Mouse (Mus musculus) midbrain, embryonic 15.5 days (tissue): ENCODE measurements around the gene Spry1. TPM values are rescaled to one million over a fixed set of nuclear protein-coding genes. Genes with fewer than 3 reads are reported as not detected.

Experiments
- ATAC-seq: fragments of 200-750 bp; cut with Nextera tagmentation; replicated peaks from 2 replicates; pipeline ENCODE4 v1.8.0; 2017; ENCODE audit warnings: moderate TSS enrichment
- H3K27ac ChIP-seq: fragments of 300-500 bp; sonication (generic); 2 replicates; pipeline ENCODE4 v1.5.1; 2015; ENCODE audit warnings: mild to moderate bottlenecking, inconsistent platforms
- H3K27me3 ChIP-seq: fragments of 300-500 bp; sonication (generic); replicated peaks from 2 replicates; pipeline ENCODE4 v1.6.1; 2015; ENCODE audit warnings: inconsistent platforms
- H3K36me3 ChIP-seq: fragments of 300-500 bp; sonication (generic); replicated peaks from 2 replicates; pipeline ENCODE4 v1.6.1; 2015; ENCODE audit warnings: inconsistent platforms
- H3K4me1 ChIP-seq: fragments of 300-500 bp; sonication (generic); 2 replicates; pipeline ENCODE4 v1.6.1; 2015; ENCODE audit warnings: inconsistent platforms
- H3K4me2 ChIP-seq: fragments of 300-500 bp; sonication (generic); 2 replicates; pipeline ENCODE4 v1.6.1; 2015; ENCODE audit warnings: inconsistent platforms, mild to moderate bottlenecking, moderate library complexity
- H3K4me3 ChIP-seq: fragments of 300-500 bp; sonication (generic); 2 replicates; pipeline ENCODE4 v1.5.1; 2015; ENCODE audit warnings: mild to moderate bottlenecking, inconsistent platforms
- H3K9ac ChIP-seq: fragments of 300-500 bp; sonication (generic); 2 replicates; pipeline ENCODE4 v1.6.1; 2015; ENCODE audit warnings: mild to moderate bottlenecking, inconsistent platforms
- H3K9me3 ChIP-seq: fragments of 300-500 bp; sonication (generic); 2 replicates; pipeline ENCODE4 v1.6.1; 2016; ENCODE audit warnings: inconsistent platforms
- WGBS: fragments of 180-500 bp; shearing (Covaris S2); methylation state at CpG from one replicate; pipeline ENCODE4 v1.1.7; 2015; ENCODE audit warnings: mixed read lengths; 5-methylcytosine and 5-hydroxymethylcytosine counted together
- polyA plus RNA-seq: library from polyadenylated mRNA; unstranded; fragments of >200 nt; fragmentation: Nextera tagmentation; extraction: Ambion mirVana; gene quantifications from 2 replicates; pipeline ENCODE4 v1.2.1, GENCODE M21; 2015

Gene Spry1
- polyA plus RNA-seq, 1 experiment from 2014 or later: 7.9 TPM

DNA sequence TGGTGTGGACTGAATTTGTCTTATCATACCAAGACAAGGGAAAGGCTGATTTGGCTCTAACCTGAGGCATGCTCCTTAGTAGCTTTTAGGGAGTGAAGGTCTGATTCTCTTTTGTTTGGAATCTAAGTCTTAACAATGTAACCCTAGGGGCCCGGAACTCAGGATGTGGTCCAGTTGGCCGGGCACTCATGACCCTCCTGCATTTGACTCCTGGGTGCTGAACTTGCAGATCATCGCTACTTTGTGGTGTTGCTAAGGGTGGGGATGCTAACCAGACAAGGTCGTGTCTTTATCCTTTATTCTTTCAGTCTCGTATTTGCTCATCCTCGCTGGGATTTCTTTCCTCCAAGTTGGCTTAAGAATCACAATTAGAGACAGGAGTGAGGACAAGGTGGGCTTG lies 47.0 kb downstream of the Spry1 start:
- Histone ChIP-seq H3K9ac (0 out of 2 replicates have a peak overlapping the region, but pooled peaks have one; percentile 27), H3K4me2 (peak overlapping the region; percentile 50), H3K27ac (no peak overlapping the region), H3K9me3 (no peaks in the 10 kb centered on the region), H3K36me3 (no peaks in the 10 kb centered on the region), H3K27me3 (0 out of 2 replicates have a peak, but pooled peaks cover 6% of the 10 kb centered on the region), H3K4me3 (peak overlapping the region; percentile 26), H3K4me1 (peaks cover 9% of the 10 kb centered on the region; the same call in 1 of the 2 replicates)
- ATAC-seq: no peak
- 17% methylated on average over 6 of the region's 6 CpGs for WGBS

DNA sequence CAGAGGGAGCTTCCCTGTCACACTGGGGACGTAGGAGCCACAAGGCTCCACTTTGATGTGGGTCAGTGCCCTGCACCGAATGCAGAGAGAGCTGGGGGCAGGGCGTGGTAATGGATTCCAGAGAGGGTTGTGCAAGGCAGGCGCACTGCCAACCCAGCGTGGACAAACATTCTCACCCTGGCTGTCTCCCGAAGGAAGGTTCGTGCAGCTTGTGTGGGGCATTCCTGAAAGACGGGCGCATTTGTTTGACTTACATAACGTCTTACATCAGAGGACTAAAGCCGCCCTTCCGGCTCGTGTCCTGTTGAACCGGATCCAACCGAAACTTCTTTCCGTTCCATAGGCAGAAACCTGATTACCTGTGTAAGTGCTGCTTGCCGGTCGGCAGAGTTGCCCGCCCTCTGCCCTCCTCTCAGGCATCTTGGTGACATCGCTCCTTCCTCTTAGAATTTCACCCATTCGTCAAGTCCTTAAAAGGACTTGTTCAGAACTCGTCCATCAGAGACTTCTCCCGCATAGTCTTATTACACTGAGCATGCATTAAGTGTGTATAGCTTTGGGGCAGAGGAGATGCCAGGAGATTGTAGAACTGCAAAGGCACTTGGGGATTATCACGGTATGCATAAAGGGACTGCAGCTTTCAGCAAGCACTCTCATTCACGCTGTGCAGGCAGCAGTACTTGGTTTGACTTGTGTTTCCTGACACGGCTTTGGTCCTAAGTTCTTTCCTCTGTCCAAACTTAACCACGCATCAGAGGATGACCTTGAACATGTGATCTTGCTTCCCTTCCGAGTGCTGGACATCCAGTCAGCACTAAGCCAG lies 47.6 kb downstream of the Spry1 start:
- H3K4me2 ChIP-seq: peak overlapping the region; percentile 50
- ATAC-seq: peak; percentile 64
- WGBS: 31% methylated on average over 28 of the region's 28 CpGs

GRCm38 (mm10) chr3:37692945-37693344 lies 53.2 kb downstream of the Spry1 start:
- Histone ChIP-seq H3K4me3 (no peak overlapping the region), H3K4me2 (no peak overlapping the region), H3K9me3 (no peaks in the 10 kb centered on the region), H3K36me3 (no peaks in the 10 kb centered on the region), H3K27me3 (no peaks in the 10 kb centered on the region), H3K27ac (no peak overlapping the region), H3K9ac (no peak overlapping the region), H3K4me1 (no peaks in the 10 kb centered on the region)
- WGBS: 84% methylated on average over 4 of the region's 4 CpGs
- ATAC-seq: no peak

More for the DNA sequence above, 47.6 kb downstream of the Spry1 start:
- peaks cover 9% of the 10 kb centered on the region; the same call in 1 of the 2 replicates for H3K4me1 ChIP-seq
- H3K36me3 ChIP-seq: no peaks in the 10 kb centered on the region
- H3K27me3 ChIP-seq: 0 out of 2 replicates have a peak, but pooled peaks cover 6% of the 10 kb centered on the region
- no peaks in the 10 kb centered on the region for H3K9me3 ChIP-seq
- H3K4me3 ChIP-seq: peak overlapping the region; percentile 26
- H3K27ac ChIP-seq: no peak overlapping the region
- H3K9ac ChIP-seq: peak overlapping the region; percentile 27; the same call in 1 of the 2 replicates

DNA sequence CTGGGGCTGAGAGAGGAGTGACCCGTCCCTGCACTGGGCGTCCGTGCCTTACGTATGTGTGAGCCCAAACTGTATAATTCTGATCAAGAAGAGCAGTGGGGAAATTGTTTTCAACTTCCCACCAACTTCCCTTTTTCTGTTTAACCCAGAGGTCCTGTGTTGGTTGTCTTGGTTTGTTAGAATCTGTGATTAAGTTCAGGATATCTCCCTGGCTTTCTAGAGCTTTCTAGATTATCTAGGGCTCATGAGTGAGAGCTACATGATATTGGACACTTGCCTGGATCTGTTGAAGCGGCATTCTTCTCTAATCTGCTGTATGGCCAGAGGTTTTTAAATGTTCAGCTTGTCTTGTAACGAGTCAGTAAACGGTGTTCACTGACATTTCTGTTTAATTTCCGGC lies 53.8 kb downstream of the Spry1 start:
- no peak overlapping the region for H3K27ac ChIP-seq
- H3K9me3 ChIP-seq: no peaks in the 10 kb centered on the region
- no peaks in the 10 kb centered on the region for H3K4me1 ChIP-seq
- 92% methylated on average over 8 of the region's 8 CpGs for WGBS
- H3K9ac ChIP-seq: no peak overlapping the region
- no peaks in the 10 kb centered on the region for H3K27me3 ChIP-seq
- H3K4me3 ChIP-seq: no peak overlapping the region
- no peaks in the 10 kb centered on the region for H3K36me3 ChIP-seq
- no peak for ATAC-seq
- no peak overlapping the region for H3K4me2 ChIP-seq

Other genes with a start within 250 kb of the Spry1 start
- gene Spata5, start 220.1 kb upstream of the Spry1 start, polyA plus RNA-seq: 27.4 and 36.2 TPM in 2 replicates
- 8.0 and 9.7 TPM in 2 replicates for gene Nudt6, start 219.7 kb upstream of the Spry1 start, polyA plus RNA-seq
- 12.4 and 15.4 TPM in 2 replicates for gene Gm5148, start 84.5 kb downstream of the Spry1 start, polyA plus RNA-seq